Mouse (Mus musculus): Measurements from ENCODE around the gene Fbxo44. TPM values are rescaled to one million over a fixed set of nuclear protein-coding genes. Genes with fewer than 3 reads are reported as not detected.
A peak's percentile ranks its signal among the peaks of the same experiment; 100 is the strongest.
"Not testable (repeated sequence)": the region's sequence is repeated elsewhere in the genome, so short reads cannot be mapped to it uniquely, and the experiment has no call there.

The Fbxo44 gene
- total RNA-seq (2021): 10 to 100 TPM; 18.2 to 22.7 TPM

DNA sequence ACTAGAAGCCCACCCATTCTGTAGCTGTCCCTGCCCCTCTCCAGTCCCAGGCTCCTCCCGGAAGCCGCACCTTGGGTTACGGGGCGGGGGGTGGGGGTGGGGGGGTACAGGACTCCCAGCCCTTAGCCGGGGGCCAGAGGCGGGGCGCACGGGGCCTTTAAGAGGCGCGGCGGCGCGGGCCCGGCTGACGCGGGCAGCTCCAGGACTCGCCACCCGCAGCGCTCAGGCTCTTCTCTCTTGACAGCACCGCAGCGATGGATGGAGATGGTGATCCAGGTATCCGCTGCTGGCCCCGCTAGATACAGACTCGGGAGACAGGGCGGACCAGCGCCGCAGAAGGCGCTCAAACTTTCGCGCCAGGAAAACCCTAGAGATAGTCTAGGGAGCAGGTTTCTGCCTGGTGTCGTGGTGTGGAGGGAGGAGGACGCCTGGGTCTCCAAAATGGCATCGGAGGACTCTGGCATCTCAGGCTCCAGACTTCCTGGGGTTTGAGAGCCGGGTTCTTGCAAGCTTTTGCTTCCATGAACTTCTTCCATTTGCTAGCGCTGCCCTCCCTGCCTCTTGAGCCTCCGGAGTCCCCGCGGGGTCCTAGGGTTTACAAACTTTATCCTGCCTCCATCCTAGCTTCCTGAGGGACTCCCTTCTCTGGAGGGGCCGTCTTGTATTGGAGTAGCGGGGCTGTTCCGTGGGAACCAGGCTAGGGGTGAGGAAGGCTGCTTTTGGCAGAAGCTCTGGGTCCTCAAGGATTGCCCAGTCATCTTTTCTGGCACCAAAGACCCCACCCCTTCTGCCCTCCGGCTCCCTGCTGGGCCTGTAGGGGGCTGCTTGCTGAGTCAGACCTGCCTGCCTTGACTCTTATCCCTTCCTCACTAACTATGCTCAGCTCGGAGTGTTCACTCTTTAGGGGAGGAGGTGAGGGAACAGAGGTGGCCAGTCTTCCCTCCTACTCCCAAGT is at the start of gene Fbxo44, which contains the start of gene Fbxo2:
Gene Fbxo44, minus strand, starts transcription at position 47 of the 955 bp plus-strand sequence.
Gene Fbxo2, plus strand, starts transcription at position 186 of the 955 bp plus-strand sequence.
- DNase-seq: no peak

- no peak for DNase-seq
These were observed 44.6 kb upstream of the Fbxo44 start for GRCm38 (mm10) chr4:148204873-148205232.

- DNase-seq: no peak
These were observed 44.0 kb upstream of the Fbxo44 start for GRCm38 (mm10) chr4:148204061-148204872.

GRCm38 (mm10) chr4:148203557-148203956 is 43.3 kb upstream of the Fbxo44 start:
- DNase-seq: no peak

GRCm38 (mm10) chr4:148198721-148199120 is 38.4 kb upstream of the Fbxo44 start:
- no peak for DNase-seq

DNA sequence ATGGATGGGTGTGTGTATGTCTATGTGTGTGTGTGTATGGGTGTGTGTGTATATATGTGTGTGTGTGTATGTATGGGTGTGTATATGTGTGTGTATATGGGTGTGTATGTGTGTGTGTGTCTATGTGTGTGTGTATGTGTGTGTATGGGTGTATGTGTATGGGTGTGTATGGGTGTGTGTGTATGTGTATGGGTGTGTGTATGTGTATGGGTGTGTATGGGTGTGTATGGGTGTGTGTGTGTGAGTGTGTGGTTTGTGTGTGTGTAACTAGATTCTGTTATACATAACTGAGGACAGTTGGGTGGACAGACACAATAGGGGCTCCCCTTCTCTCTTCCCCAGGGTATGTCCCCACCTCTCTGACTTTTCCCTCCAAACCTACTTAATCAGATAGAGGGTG is 34.1 kb upstream of the Fbxo44 start:
- DNase-seq: no peak

- DNase-seq: no peak
These were observed 32.5 kb upstream of the Fbxo44 start for GRCm38 (mm10) chr4:148192707-148193245.

DNA sequence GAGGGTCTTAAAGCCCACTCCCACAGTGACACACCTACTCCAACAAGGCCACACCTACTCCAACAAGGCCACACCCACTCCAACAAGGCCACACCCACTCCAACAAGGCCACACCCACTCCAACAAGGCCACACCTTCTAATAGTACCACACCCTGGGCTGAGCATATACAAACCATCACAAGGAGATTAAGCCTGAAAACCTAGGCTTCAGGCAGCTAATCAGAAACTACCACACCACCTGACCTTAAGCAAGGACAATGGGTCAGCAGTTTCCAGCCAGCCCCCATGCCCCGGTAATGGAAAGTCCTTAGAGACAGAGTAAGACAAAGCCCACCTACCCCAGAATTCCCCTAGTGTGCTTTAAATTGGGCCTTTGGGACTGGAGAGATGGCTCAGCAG is 28.5 kb upstream of the Fbxo44 start:
- not testable (repeated sequence) for DNase-seq

GRCm38 (mm10) chr4:148185819-148186218 is 25.5 kb upstream of the Fbxo44 start:
- no peak for DNase-seq

DNA sequence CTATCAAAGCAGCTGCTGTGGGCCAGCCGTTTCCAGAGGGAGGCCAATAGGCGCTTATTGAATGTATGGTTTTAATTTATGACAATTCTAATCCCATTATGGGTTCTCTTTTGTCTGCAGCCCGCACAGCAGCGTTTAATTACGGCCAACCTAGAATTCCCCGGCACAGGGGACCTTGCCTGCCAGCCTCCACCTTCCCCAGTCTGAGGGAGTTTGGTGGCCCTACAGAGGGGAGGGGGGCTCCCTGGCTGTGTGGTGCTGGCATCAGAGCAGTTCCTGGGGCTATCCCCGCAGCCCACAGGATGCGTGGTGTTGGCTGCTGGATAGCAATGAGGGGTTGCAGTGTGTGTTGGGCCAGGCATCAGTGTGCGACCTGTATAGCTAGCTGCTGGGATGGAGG is 24.3 kb upstream of the Fbxo44 start:
- DNase-seq: no peak

DNA sequence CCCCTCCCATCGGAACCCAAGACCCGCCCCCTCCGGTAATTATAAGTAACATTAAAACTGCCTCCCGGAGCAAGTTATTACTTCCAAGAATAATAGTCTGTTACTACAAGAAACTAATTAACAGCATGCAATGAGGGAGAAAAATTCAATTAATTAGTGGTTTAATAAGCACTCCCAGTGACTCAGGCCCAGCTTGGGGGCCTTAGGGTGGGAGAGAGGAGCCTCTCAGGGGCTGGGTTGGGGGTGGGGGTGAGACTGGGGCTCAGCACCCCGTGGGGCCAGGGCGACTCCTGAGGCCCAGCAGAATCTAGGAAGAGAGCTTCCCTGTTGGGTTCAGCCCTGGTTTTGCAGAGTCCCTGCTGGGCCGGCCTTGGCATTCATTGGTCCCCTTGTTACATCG is 22.1 kb upstream of the Fbxo44 start:
- no peak for DNase-seq

DNA sequence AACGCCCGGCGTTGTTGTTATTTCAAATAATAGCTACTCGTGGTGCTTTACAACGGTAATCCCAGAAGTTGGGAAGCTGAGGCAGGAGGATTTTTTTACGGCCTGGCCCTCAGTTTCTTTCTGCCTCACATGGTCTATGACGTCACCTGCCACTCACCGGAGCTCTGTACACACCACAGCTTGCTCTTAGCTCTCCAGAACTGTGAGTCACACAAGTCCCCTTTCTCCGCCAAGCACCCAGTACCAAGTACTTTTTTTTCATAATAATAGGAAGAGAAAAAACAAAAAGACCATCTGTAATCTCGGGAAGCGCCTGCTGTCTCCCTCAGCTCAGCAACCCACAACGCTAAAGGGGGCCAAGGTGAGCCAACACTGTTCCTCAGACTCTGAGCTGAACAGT is 21.2 kb upstream of the Fbxo44 start:
- no peak for DNase-seq

- DNase-seq: no peak
These were observed 17.4 kb upstream of the Fbxo44 start for GRCm38 (mm10) chr4:148177716-148178115.

DNA sequence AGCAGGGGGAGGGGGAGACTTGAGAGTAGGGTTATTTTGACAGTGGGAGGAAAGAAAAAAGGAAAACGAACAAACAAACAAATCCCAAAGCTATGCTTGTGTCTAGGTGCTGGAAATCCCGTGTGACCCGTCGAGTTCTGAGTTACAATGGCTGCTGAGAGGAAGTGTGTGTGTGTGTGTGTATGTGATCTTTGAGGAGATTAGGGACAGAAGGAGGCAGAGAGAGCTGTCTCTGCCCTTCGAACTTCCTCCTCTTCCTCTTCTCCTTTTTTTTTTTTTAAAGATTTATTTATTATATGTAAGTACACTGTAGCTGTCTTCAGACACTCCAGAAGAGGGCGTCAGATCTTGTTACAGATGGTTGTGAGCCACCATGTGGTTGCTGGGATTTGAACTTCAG is 16.3 kb upstream of the Fbxo44 start:
- not testable (repeated sequence) for DNase-seq

DNA sequence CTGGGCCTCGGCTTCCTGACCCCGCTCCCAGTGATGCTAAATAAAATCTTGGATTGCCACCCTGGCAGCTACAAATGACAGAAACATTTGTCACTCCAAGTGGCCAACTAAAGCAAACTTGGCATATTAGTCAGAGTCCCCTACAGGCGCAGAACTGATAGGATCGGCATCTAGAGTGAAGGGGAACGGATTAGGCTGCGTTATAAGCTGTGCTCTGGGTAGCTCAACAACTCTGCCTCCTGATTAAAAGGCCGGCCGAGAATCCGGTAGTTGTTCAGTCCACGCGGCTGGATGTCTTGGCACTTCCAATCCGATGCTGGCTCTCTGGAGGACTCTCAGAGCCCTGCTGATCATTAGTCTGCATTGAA is 14.2 kb upstream of the Fbxo44 start:
- DNase-seq: no peak

GRCm38 (mm10) chr4:148173811-148174494 is 13.7 kb upstream of the Fbxo44 start:
- no peak for DNase-seq

DNA sequence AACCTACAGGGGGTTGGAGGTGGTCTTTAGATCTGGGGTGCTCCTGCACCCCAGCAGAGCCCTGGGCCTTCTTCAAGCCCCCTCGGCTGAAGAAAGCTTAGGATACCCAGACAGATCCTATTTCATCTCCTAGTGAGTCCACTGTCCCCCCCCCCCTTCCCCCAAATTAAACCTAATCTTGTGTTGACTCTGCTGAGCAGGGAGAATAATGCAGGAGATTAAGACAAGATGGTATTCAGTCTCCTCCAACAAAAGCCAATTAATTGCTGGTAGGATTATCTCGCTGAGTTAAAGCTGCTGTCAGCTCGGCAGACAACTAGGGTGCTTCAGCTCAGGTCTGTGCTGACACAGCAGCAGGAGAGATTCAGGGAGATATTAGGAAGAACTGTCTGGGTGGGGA is 11.0 kb upstream of the Fbxo44 start:
- no peak for DNase-seq

DNA sequence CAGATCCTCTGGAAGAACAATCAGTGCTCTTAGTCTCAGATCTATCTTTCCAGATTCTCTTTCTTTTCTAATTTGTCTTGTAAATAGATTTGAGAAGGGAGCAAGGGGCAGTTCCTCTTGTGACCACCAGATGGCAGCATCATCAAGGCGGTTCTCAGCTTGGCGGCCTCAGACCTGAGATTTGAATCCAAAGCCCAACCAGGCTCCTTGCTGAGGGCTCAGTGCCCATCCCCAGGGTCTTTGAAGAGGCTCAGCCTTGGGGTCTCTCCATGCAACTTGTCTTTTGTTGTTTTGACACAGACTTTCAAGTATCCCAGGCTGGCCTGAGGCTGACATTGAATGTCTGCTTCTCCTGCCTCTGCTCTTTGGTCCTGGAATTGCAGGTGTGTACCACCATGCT is 10.6 kb upstream of the Fbxo44 start:
- peak; percentile 51 for DNase-seq

- no peak for DNase-seq
These were observed 9.3 kb upstream of the Fbxo44 start for GRCm38 (mm10) chr4:148169586-148169985.

DNA sequence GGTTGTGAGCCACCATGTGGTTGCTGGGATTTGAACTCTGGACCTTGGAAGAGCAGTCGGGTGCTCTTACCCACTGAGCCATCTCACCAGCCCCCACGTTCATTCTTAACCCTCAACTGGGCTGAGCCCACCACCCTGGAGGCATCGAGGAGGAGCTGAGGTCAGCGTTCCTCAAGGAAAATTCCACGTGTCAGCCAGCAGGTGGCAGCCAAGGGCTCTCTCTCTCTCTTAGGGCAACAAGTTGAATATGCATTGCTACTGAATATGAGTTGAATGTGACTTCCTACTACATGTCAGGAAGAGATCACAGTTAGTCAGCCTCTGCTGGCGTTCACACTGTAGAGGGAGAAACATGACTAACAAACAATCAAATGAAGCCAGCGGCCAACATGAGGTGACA is 8.0 kb upstream of the Fbxo44 start:
- peak; percentile 72 for DNase-seq

- DNase-seq: peak; percentile 84
These were observed 6.7 kb upstream of the Fbxo44 start for GRCm38 (mm10) chr4:148166986-148167385.

- no peak for DNase-seq
These were observed 6.1 kb upstream of the Fbxo44 start for GRCm38 (mm10) chr4:148166431-148166830.

- no peak for DNase-seq
These were observed 5.3 kb upstream of the Fbxo44 start for GRCm38 (mm10) chr4:148165551-148165950.
